Mouse (Mus musculus): Measurements from ENCODE around the gene Tshz2.

- TF ChIP-seq POLR2A (IDR thresholded peaks at IDR 0.05; ENCODE audit: low read depth, low read length) (no peak), CTCF (IDR thresholded peaks at IDR 0.05; ENCODE audit: extremely low read depth, insufficient read length, insufficient replicate concordance, low read depth, low read length) (no peak)
These were observed 297.0 kb downstream of the Tshz2 start for GRCm38 (mm10) chr2:169929540-169930497.

Measured in small intestine, adult 2 months (tissue).